Mouse (Mus musculus) urinary bladder, adult 18-20 months (tissue): ENCODE results near the gene Ube2d3.

ENCODE experiments used
- DNase-seq, 2 experiments: peaks; one replicate each; pipeline ENCODE4 v3.0.0; 2022; ENCODE audit warnings: low spot score in 2 of 2, mixed read lengths in 2 of 2

The Ube2d3 gene

GRCm38 (mm10) chr3:135437758-135438495 lies at the start of gene Ube2d3:
Ube2d3 (plus strand) TSS chr3:135438149.
- DNase-seq, result peak; percentile 98 to 99

DNA sequence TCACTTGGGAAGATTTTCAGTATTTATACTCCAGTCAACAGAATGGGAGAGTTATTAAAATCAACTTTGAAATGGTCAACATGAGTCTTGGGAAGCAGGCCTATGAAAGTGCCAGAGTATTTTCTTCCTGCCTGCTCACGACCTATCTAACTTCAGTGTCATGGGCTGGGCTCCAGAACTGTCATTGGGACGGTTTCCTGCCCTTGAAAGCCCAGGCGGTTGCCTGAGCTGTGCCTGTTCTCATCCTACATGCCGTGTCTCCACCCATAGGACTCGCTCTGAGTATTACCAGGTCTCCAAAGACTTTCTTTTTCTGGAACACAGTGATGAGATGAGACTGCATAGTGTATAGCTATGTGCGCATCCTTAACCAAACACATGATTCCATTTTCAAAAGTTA lies 44.8 kb upstream of the Ube2d3 start:
- DNase-seq, result no peak

DNA sequence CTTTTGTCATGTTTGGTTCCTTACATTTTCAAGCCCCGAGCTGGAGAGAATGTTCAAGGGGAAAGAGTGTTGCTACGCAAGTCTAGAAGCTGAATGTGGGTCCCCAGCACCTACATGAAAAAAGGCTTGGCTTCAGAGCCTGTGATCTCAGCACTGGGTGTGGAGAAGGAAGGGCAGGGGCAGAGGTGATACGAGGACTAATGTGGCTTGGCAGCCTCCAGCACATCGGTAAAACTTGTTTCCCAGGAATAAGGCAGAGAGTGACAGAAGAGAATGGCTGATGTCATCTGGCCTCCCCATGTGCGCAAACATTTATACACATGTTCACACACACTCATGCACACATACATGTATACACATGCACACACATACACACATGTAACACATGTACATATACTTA lies 42.9 kb upstream of the Ube2d3 start:
- DNase-seq, result no peak

DNA sequence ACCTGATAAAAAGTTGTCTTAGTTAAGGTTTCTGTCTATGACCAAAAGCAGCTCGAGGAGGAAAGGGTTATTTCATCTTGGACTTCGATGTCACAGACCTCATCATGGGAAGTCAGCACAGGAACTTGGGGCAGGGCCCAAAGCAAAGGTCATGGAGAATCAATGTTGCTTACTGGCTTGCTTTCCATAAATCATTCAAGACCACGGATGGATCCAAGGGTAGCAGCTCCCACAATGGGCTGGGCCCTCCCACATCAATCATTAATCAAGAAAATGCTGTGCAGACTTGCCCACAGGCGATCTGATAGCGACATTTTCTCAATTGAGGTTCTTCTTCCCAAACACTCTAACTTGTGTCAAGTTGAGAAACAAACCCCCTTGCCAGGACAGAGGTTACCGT lies 41.9 kb upstream of the Ube2d3 start:
- DNase-seq, result no peak

DNA sequence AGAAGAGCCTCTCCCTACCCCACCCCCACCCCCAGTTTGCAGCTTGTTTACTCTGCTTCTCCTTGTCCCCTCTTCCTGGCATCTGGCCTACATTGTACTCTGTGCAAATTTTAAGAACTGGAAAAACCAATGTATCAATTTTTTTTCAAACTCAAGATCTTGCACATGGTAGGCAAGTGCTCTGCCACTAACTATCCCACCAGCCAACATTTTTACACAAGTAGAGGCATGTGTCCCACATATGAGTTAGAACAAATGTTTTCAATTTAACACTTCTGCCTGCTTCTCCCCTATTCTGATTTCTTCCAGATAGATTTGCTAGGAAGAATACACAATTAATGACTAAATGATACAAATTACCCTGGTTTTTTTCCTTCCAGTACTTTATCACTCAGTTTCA lies 40.8 kb upstream of the Ube2d3 start:
- no peak for DNase-seq

DNA sequence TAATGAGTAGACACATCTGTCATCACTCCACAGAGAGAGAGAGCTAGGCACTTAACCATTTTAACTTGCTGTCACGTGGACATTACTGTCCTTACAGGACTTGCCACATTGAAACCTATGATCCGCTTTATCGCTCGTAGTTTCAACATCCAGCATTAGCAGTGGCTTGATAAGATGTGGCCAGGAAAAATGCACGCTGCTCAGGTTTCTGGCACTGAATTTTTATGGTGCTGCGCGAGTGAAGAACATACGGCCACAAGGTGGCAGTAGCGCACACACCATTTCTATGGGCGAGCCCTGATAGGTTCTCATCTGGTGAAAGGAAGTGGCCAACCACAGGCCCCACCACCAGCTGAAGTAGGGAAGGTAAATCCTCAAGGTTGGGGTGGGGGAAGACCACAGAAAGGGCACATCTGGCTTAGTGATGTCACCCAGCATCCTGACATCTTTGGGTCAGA lies 35.7 kb upstream of the Ube2d3 start:
- peak; percentile 69 to 71 for DNase-seq

GRCm38 (mm10) chr3:135403211-135403610 lies 34.7 kb upstream of the Ube2d3 start:
- DNase-seq, result no peak

GRCm38 (mm10) chr3:135403856-135404255 lies 34.1 kb upstream of the Ube2d3 start:
- no peak for DNase-seq

DNA sequence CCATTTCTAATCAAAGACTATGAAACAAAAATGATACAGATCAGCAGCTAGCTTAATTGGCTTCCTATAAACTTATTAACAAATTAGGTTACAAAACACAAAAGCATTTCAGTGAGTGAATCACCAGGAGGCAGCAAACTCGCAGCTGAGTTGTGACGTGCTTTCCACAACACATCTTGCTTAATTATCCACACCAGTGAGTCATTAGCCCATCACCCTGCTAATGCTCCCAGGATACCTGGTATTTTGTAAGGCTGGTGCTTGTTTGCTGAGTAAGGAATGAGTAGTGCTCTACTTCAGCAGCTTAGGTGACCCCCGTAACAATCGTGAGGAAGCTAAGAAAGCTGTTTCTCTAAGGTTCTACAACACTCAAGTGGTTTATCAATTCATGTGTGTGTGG lies 33.4 kb upstream of the Ube2d3 start:
- DNase-seq, result no peak

DNA sequence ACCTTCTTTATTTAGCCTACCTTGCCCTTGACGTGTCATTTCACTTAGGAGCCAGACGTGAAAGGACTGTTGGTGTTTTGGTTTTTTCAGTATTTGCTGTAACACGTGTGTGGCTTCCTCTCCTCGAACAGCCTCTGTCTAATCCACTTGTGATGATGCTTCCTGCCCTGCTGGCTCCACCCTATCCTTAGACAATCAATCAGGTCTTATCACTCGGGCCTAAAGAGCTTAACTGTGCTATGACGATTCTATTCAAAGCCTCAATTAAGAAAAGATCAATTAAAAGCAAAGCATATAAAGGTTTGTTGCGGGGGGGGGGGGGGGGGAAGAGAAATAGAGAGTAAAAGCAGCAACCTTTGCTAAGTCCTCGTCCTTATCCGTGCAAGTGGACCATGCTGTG lies 30.6 kb upstream of the Ube2d3 start:
- DNase-seq, result no peak

DNA sequence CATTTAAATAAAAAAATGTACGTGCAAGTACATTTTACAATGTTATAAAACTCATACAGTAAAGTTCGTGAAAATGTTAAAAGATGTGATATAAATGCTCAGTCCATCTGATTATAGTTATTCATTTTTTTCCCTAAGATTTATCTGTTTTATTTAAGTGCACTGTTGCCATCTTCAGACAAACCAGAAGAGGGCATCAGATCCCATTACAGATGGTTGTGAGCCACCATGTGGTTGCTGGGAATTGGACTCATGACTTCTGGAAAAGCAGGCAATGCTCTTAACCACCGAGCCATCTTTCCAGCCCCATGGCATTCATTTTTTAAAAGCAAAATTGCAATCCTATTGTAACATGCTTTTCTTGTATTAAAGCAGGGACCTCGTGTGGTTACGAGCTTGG lies 28.7 kb upstream of the Ube2d3 start:
- no peak for DNase-seq

DNA sequence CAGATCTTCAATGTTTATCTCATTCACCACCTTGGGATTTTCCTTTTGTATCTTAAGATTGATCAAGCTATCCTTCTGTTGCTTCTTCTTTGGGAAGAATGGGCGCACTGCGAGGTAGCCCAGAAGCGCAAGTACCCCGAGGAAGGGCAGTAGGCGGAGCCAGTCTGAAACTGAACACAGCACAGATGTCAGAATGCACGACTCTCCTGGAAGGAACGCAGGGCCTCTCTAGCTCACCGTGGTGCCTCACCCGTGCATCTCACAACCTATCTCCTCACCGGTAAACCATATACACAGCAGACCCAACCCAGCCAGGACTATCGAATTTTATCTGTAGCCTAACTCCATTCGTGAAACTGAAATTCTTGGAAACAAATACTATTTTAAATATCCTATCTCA lies 26.9 kb upstream of the Ube2d3 start:
- DNase-seq, result no peak

DNA sequence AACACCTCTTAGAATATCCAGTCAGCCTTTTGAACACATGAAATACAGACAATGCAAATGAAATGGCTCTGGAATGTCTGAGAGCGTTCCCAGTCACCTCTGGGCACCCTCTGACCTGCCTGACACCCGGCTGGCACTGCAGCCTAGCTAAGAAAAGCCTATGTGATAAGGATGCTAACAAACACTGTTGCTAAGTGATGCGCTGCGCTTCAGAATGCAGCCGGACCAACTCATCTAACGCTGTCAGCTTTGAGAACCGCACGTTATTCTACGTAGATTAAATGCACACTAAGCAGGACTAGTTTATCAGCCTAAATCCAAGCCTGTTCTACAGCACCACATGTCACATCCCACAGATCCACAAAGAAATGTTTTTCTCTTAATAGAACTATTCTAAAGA lies 26.1 kb upstream of the Ube2d3 start:
- DNase-seq, result no peak

DNA sequence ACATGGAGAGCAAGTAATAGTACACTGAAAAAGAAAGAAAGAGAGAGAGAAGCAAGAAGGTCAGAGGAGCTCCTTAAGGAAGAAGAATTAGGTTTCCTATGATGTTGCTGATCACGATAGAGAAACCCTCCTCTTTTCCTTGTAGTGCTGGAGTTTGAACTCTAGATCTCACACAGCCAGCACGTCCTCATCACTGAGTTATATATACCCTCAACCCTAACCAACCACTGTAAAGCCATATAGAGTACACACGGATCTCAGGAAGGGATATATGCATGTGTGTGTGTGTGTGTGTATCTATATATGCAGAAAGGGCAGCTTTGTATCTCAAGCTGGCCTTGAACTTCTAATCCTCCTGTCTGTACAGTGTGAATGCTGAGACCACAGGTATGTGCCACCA lies 20.7 kb upstream of the Ube2d3 start:
- DNase-seq, result no peak

GRCm38 (mm10) chr3:135417799-135418198 lies 20.1 kb upstream of the Ube2d3 start:
- DNase-seq, result no peak

- no peak for DNase-seq
Measured at GRCm38 (mm10) chr3:135420542-135421309, 17.2 kb upstream of the Ube2d3 start.

DNA sequence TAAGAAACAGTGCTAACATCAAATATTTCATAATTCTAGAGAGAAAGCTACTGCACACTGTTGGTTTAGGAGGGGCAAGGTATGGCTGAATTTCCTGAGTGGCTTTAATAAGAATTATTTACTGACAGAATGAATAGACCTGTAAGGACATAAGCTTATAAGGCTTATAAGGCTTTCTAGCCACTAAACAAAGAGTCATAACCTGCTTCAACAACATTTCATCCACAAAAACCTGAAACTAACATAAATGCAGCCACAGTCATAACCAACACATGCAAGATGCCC lies 16.7 kb upstream of the Ube2d3 start:
- no peak for DNase-seq

- no peak for DNase-seq
Measured at GRCm38 (mm10) chr3:135422232-135422855, 15.6 kb upstream of the Ube2d3 start.

DNA sequence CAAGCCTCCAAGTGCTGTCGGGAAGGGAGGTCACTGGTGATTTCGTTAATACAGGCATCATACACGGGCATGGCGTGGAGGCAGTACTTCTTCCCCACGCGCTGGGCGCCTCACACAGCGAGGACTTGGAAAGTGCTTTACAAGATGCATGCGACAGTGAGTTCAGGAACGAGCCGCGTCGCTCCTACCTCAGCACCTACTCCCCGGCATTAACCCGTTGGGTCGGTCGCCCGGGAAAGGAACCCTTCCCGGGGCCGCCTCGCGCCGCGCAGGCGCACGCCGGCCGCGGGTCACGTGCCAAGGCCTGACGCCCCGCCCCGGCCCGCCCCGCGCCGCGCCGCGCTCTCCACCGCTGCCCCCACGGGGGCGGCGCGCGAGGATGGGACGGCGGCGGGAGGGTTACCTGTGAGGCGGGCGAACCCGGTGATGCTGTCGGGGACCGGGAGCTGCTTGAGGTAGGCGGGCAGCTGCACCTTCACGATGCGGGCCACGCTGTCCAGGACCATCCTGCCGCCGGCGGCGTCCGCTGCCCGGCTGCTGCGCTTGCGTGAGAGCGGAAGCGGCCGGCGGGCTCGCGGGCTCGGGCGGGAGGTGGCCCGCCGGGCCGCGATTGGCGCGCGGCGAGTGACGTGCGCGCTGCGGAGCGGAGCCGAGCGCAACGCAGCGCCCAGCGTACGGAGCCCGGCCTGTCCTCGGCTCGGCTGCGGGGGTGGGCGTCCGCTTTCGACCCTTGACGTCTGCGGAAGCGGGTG lies 14.9 kb upstream of the Ube2d3 start:
- peak; percentile 66 to 91 for DNase-seq

- DNase-seq, result no peak
Measured at GRCm38 (mm10) chr3:135423608-135424212, 14.2 kb upstream of the Ube2d3 start, which contains the start of gene Cisd2. Cisd2 (minus strand) TSS chr3:135423925.

- DNase-seq, result no peak
Measured at GRCm38 (mm10) chr3:135436901-135437616, 890 bp upstream of the Ube2d3 start.
